Mouse (Mus musculus): Measurements from ENCODE around the gene Cend1.

Gene Cend1

GRCm38 (mm10) chr7:141391625-141392551 lies 37.4 kb downstream of the Cend1 start, which contains the start of gene Taldo1:
Gene Taldo1 (plus strand): TSS chr7:141392199.
- peak; percentile 93 for DNase-seq (ENCODE audit: low spot score)

- DNase-seq (ENCODE audit: low spot score) = no peak
Measured at GRCm38 (mm10) chr7:141390326-141391259, 38.7 kb downstream of the Cend1 start.

- no peak for DNase-seq (ENCODE audit: low spot score)
Measured at GRCm38 (mm10) chr7:141388487-141389109, 40.7 kb downstream of the Cend1 start.

GRCm38 (mm10) chr7:141387807-141388486 lies 41.3 kb downstream of the Cend1 start:
- no peak for DNase-seq (ENCODE audit: low spot score)

GRCm38 (mm10) chr7:141381068-141381835 lies 48.0 kb downstream of the Cend1 start:
- no peak for DNase-seq (ENCODE audit: low spot score)

- DNase-seq (ENCODE audit: low spot score) = no peak
Measured at GRCm38 (mm10) chr7:141379584-141379983, 49.7 kb downstream of the Cend1 start.

Measured in left cerebral cortex, adult 11 months (tissue).